Comparison of ENCODE assay signal across 8 mouse cellular contexts in the genomic region with DNA sequence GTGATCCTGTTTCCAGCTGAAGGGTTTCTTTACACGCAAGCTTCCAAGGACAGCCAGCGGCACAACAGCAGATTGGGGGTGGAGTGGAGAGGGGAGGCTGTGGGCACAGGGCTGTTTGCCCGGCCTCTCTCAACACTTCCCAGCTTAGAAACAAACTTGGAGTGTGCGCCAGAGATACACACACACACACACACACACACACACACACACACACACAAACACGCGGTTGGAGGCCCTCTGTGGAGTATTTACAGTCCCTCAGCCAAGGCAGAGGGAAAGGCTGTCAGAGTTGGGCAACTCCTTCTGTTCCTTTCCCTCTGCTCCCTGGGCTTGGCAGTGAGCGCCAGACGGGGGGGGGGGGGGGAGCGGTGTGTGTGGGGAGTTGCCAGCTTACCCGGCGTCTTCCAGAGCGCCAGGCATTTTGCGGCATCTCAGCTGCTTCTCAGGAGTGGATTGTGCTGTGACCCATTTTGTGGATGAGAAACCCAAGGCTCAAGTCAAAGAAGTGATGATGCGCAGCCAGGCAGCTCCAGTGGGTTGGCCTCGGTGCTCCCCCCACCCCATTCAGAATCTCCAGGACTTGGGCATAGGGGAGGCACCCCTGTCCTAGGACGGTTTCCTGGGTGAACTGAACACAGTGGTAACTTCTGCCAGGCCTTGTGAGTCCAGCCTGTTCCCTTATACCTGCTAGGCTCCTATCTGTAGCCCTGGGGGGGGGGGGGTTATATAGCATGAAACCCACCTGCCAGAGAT. TPM values are rescaled to one million over a fixed set of nuclear protein-coding genes. Genes with fewer than 3 reads are reported as not detected.
DNase-seq lines count a peak whose midpoint lies in the region; ATAC-seq lines count a peak whose summit lies in the region.

No protein-coding gene starts in this region.

- peak overlapping the region; percentile 85 for H3K4me3 ChIP-seq in intestine, embryonic 16.5 days (ENCODE audit: low read length)
- peak overlapping the region; percentile 68 for H3K4me3 ChIP-seq in limb, embryonic 10.5 days
- H3K4me3 ChIP-seq in midbrain, embryonic 14.5 days (replicated peaks; ENCODE audit: low read depth, low read length), result peak overlapping the region; percentile 79

- DNase-seq in Muller cell, postnatal 12 days (ENCODE audit: inconsistent ontology term), result peak; percentile 68
- peak; percentile 67 for DNase-seq in cerebellum, adult 9-10 months
- DNase-seq in heart, adult 11 months, result peak; percentile 97
- no peak for DNase-seq in limb, embryonic 10.5 days (ENCODE audit: low spot score)
- DNase-seq in midbrain, embryonic 14.5 days, result peak; percentile 59
- DNase-seq in testis, postnatal 14 days (ENCODE audit: low spot score), result peak; percentile 46

- no peaks in the 10 kb centered on the region for H3K36me3 ChIP-seq in intestine, embryonic 16.5 days (ENCODE audit: control insufficient read depth, insufficient read depth, low read length)
- H3K36me3 ChIP-seq in limb, embryonic 10.5 days, result no peaks in the 10 kb centered on the region
- no peaks in the 10 kb centered on the region for H3K36me3 ChIP-seq in midbrain, embryonic 14.5 days (ENCODE audit: control insufficient read depth, insufficient read depth, low read length)

- H3K9me3 ChIP-seq in intestine, embryonic 16.5 days (ENCODE audit: control insufficient read depth, low read length), result no peaks in the 10 kb centered on the region
- no peaks in the 10 kb centered on the region for H3K9me3 ChIP-seq in limb, embryonic 10.5 days (replicated peaks)
- no peaks in the 10 kb centered on the region for H3K9me3 ChIP-seq in midbrain, embryonic 14.5 days (ENCODE audit: control insufficient read depth, low read length)

- peak overlapping the region; percentile 94 for H3K4me2 ChIP-seq in intestine, embryonic 16.5 days (ENCODE audit: low read depth, low read length)
- peak overlapping the region; percentile 89 for H3K4me2 ChIP-seq in midbrain, embryonic 14.5 days (ENCODE audit: low read length)

- peak overlapping the region; percentile 78 for H3K9ac ChIP-seq in intestine, embryonic 16.5 days (ENCODE audit: low read depth, low read length)
- peak overlapping the region; percentile 77; the same call in 1 of the 2 replicates for H3K9ac ChIP-seq in midbrain, embryonic 14.5 days (replicated peaks; ENCODE audit: low read length)

- peak overlapping the region; percentile 18; the same call in 1 of the 2 replicates for H3K27ac ChIP-seq in intestine, embryonic 16.5 days (ENCODE audit: low read length)
- H3K27ac ChIP-seq in limb, embryonic 10.5 days, result no peak overlapping the region
- no peak overlapping the region; the same call in 1 of the 2 replicates for H3K27ac ChIP-seq in midbrain, embryonic 14.5 days (replicated peaks; ENCODE audit: low read depth, low read length)

- WGBS in intestine, embryonic 16.5 days, result 36% methylated on average over 10 of the region's 16 CpGs
- WGBS in limb, embryonic 10.5 days, result 45% methylated on average over 13 of the region's 16 CpGs
- WGBS in midbrain, embryonic 14.5 days, result 19% methylated on average over 11 of the region's 16 CpGs

- H3K4me1 ChIP-seq in intestine, embryonic 16.5 days (ENCODE audit: control insufficient read depth, insufficient read depth, low read length), result peaks cover 75% of the 10 kb centered on the region
- H3K4me1 ChIP-seq in limb, embryonic 10.5 days, result peaks cover 89% of the 10 kb centered on the region
- peaks cover 66% of the 10 kb centered on the region for H3K4me1 ChIP-seq in midbrain, embryonic 14.5 days (ENCODE audit: control insufficient read depth, insufficient read depth, low read length)

- H3K27me3 ChIP-seq in intestine, embryonic 16.5 days (replicated peaks; ENCODE audit: control insufficient read depth, insufficient read depth, low read length), result no peaks in the 10 kb centered on the region; the same call in 1 of the 2 replicates
- H3K27me3 ChIP-seq in limb, embryonic 10.5 days (ENCODE audit: low read depth, poor library complexity, severe bottlenecking), result peaks cover 87% of the 10 kb centered on the region
- H3K27me3 ChIP-seq in midbrain, embryonic 14.5 days (ENCODE audit: control insufficient read depth, insufficient read depth, low read length), result no peaks in the 10 kb centered on the region

- no peak for ATAC-seq in intestine, embryonic 16.5 days
- no peak for ATAC-seq in midbrain, embryonic 14.5 days (ENCODE audit: low FRiP score, low TSS enrichment)
- no peak for ATAC-seq in inflammation-experienced regulatory T-cells, adult 6 months

RNA-seq across cellular contexts. Expression of a gene that starts 2.3 kb away (rescaled TPM):
- polyA plus RNA-seq in intestine, embryonic 16.5 days (2015; fragmentation: Nextera tagmentation; extraction: Ambion mirVana), result 3.9 and 5.8 TPM in 2 replicates
- 1.4 and 1.9 TPM in 2 replicates for polyA plus RNA-seq in limb, embryonic 10.5 days (2016; fragmentation: Nextera tagmentation; extraction: Ambion mirVana)
- 5.7 and 7.0 TPM in 2 replicates for polyA plus RNA-seq in midbrain, embryonic 14.5 days (2014; fragmentation: Nextera tagmentation; extraction: Ambion mirVana)
- not detected for polyA plus RNA-seq in inflammation-experienced regulatory T-cells, adult 6 months (2017; shearing (Covaris generic))
